Mouse (Mus musculus) liver, adult 2 months (tissue): Measurements from ENCODE around the gene Tnik. TPM values are rescaled to one million over a fixed set of nuclear protein-coding genes. Genes with fewer than 3 reads are reported as not detected.

ENCODE experiments used
- DNase-seq: peaks from one replicate; pipeline ENCODE4 v3.0.0-alpha.2; 2011; ENCODE audit warnings: low read depth, low spot score; ENCODE audit errors: extremely low read depth
- H3K27ac ChIP-seq: fragments of 200-500 bp; replicated peaks from 2 replicates; pipeline ENCODE4 v1.5.1; 2012; ENCODE audit warnings: low read depth, mild to moderate bottlenecking, control low read depth, inconsistent platforms, low read length; ENCODE audit not compliant: insufficient read depth
- H3K27me3 ChIP-seq: fragments of 200-500 bp; 2 replicates; pipeline ENCODE4 v1.6.1; 2012; ENCODE audit warnings: mild to moderate bottlenecking, moderate library complexity, low read length, inconsistent platforms; ENCODE audit not compliant: control insufficient read depth, insufficient read depth
- H3K36me3 ChIP-seq: fragments of 200-500 bp; 2 replicates; pipeline ENCODE4 v1.6.1; 2012; ENCODE audit warnings: low read length, inconsistent platforms; ENCODE audit not compliant: control insufficient read depth, insufficient read depth
- H3K4me1 ChIP-seq: fragments of 200-500 bp; 2 replicates; pipeline ENCODE4 v1.6.1; 2011; ENCODE audit warnings: low read length; ENCODE audit not compliant: control insufficient read depth, insufficient read depth
- H3K4me3 ChIP-seq: fragments of 200-500 bp; 2 replicates; pipeline ENCODE4 v1.5.1; 2011; ENCODE audit warnings: low read depth, mild to moderate bottlenecking, control low read depth, low read length, moderate library complexity; ENCODE audit not compliant: insufficient read depth
- H3K79me2 ChIP-seq: fragments of 200-500 bp; 2 replicates; pipeline ENCODE4 v1.6.1; 2012; ENCODE audit warnings: inconsistent platforms, mild to moderate bottlenecking, low read length, moderate library complexity; ENCODE audit not compliant: control insufficient read depth, insufficient read depth
- H3K9ac ChIP-seq: fragments of 200-500 bp; 2 replicates; pipeline ENCODE4 v1.6.1; 2012; ENCODE audit warnings: low read depth, mild to moderate bottlenecking, control low read depth, inconsistent platforms, low read length
- CTCF ChIP-seq: fragments of 200-500 bp; IDR thresholded peaks from 2 replicates; pipeline ENCODE4 v1.5.1; 2011; ENCODE audit warnings: low read depth, low read length, control low read depth
- POLR2A ChIP-seq: fragments of 200-500 bp; IDR thresholded peaks from 2 replicates; pipeline ENCODE4 v1.6.1; 2011; ENCODE audit warnings: low read length, control low read depth; ENCODE audit not compliant: insufficient read depth; ENCODE audit errors: extremely low read depth
- WGBS: fragments of 180-500 bp; shearing (Covaris S2); methylation state at CpG from one replicate; pipeline ENCODE4 v1.1.7; 2018; 5-methylcytosine and 5-hydroxymethylcytosine counted together
- polyA plus RNA-seq: library from polyadenylated mRNA; depleted of rRNA; stranded (reverse); fragments of >200 nt; gene quantifications from 2 replicates; pipeline ENCODE4 v1.2.3, GENCODE M21; 2012; rRNA removed
- total RNA-seq: library from RNA; depleted of rRNA; stranded (reverse); fragments of >200 nt; gene quantifications from 2 replicates; pipeline ENCODE4 v1.2.3, GENCODE M21; 2014; rRNA removed

The Tnik gene
- total RNA-seq (2.8 and 3.0 TPM in 2 replicates), polyA plus RNA-seq (0.22 and 1.2 TPM in 2 replicates)

DNA sequence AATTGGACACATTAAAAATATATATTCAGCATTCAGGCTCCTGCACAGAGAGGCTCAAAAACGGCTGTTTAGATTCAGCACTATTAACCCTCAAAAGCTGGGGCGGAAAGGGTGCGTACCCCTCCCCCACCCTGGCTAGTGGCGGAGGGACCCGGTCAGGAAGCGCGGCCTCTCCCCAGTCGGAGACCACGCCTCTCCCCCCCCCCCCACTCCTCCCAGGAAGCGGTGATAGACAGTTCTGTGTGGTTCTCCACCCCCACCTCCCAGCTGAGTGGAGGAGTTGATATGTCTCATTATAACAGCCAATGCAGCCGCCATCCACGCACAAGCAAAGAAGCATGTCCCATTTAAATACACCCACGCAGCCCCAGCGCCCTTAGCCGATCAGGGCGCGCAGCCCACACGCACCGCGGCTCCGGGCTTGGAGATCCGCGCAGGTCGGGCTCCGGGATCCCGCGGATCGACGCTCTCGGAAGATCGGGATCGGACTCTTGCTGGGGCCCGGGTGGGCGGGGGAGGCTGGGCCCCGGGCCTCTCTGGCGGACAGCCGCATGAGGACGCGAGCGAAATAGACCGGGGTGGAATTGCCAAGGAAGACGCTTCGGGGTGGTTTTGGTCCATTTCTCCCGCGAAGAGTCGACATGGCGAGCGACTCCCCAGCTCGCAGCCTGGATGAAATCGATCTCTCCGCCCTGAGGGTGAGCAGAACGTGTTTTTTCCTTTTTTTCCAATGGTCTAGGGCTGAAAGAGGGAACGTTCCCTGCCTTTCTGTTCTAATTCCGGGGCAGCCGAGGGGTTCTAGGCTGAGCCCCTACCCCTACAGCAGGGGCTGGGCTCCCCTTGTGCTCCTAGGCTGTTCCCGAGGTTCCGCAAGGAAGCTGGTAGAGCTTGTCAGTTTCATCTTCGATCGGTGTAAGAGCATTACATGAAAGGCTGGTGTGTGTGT lies at the start of gene Tnik:
TSS of gene Tnik (plus strand) at position 213 of the 946 bp plus-strand sequence.
- no peak within 1 kb of the TSS; the same call in 1 of the 2 replicates for H3K27ac ChIP-seq
- H3K4me3 ChIP-seq: peak within 1 kb of the TSS; percentile 95
- no peaks in the 10 kb centered on the region for H3K79me2 ChIP-seq
- no peaks in the 10 kb centered on the region for H3K27me3 ChIP-seq
- H3K36me3 ChIP-seq: no peaks in the 10 kb centered on the region
- under 1% methylated on average over 58 of the region's 59 CpGs for WGBS
- peaks cover 3% of the 10 kb centered on the region for H3K4me1 ChIP-seq
- DNase-seq: peak; percentile 57
- peak within 1 kb of the TSS; percentile 83 for H3K9ac ChIP-seq
- 0 out of 2 replicates have a peak, but pooled peaks have one; percentile 20 for TF ChIP-seq POLR2A
- TF ChIP-seq CTCF: no peak

DNA sequence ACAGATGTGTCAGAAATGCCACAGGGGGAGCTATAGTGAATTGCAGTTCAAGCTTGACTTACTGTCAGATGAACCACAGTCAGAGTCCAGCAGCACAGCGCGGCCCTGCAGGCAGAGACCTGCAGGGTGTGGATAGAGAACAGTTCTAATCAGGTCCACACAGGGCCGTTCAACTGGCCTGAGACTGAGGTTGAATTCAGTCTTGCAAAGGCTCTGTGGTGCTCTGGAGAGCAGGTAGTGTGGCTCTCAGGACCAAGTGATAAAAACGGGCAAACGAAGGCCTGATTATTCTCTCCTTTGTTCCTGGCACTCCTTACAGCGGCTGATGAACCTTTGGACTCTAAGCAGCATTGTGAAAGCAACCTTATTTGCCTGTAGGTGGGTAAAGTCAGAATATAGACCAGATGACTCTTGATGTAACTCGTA lies 48.1 kb upstream of the Tnik start:
- DNase-seq: peak; percentile 70
- no peaks in the 10 kb centered on the region for H3K27me3 ChIP-seq
- 36% methylated on average over 7 of the region's 7 CpGs for WGBS
- no peaks in the 10 kb centered on the region for H3K36me3 ChIP-seq
- H3K9ac ChIP-seq: no peak overlapping the region
- no peak overlapping the region for H3K4me3 ChIP-seq
- no peaks in the 10 kb centered on the region for H3K79me2 ChIP-seq
- H3K4me1 ChIP-seq: no peaks in the 10 kb centered on the region
- peak; percentile 33; the same call in 1 of the 2 replicates for TF ChIP-seq CTCF
- TF ChIP-seq POLR2A: no peak
- no peak overlapping the region for H3K27ac ChIP-seq

DNA sequence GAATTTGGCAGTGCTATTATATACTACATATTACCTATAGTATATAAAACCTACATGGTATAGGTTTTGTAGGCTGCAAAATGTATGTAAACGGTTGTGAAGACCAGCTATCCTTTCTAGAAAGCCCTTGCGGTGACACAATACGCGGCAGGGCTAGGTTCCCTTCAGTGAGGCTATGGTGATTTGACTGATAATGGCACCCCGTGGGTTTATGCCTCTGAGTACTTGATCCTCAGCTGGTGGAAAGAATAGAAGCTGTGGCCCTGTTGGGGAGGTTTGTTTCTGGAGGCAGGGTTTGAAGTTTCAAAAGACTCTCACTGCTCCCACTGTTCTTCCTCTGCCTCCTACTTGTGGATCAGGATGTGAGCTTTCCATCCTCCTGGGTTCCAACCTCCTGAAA lies 46.0 kb upstream of the Tnik start:
- H3K9ac ChIP-seq: no peak overlapping the region
- H3K4me1 ChIP-seq: no peaks in the 10 kb centered on the region
- no peaks in the 10 kb centered on the region for H3K27me3 ChIP-seq
- no peak for TF ChIP-seq POLR2A
- H3K27ac ChIP-seq: no peak overlapping the region
- DNase-seq: no peak
- no peak overlapping the region for H3K4me3 ChIP-seq
- WGBS: 65% methylated on average over 5 of the region's 5 CpGs
- no peaks in the 10 kb centered on the region for H3K36me3 ChIP-seq
- H3K79me2 ChIP-seq: no peaks in the 10 kb centered on the region

DNA sequence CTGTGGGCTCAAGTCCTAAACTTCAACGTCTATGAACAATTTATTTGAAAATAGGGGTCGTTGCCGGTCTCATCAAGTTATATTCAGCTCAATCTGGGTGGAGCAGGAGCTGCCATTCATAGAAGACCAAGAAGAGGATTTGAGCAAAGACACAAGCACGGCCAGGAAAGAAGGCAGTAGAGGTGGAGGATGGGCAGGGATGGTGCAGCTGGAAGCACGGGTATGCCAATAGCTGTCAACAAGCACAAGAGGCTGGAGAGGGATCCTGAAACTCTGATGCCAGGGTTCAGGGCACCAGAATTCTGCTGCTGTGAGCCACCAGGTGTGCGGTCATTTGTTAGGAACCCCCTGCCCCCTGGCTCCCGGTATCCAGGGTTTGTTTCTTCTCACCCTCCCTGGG lies 43.5 kb upstream of the Tnik start:
- Histone ChIP-seq H3K4me1 (no peaks in the 10 kb centered on the region), H3K36me3 (no peaks in the 10 kb centered on the region), H3K27ac (no peak overlapping the region), H3K4me3 (no peak overlapping the region), H3K27me3 (no peaks in the 10 kb centered on the region), H3K9ac (no peak overlapping the region), H3K79me2 (no peaks in the 10 kb centered on the region)
- WGBS: 90% methylated on average over 7 of the region's 7 CpGs
- no peak for DNase-seq
- no peak for TF ChIP-seq CTCF

DNA sequence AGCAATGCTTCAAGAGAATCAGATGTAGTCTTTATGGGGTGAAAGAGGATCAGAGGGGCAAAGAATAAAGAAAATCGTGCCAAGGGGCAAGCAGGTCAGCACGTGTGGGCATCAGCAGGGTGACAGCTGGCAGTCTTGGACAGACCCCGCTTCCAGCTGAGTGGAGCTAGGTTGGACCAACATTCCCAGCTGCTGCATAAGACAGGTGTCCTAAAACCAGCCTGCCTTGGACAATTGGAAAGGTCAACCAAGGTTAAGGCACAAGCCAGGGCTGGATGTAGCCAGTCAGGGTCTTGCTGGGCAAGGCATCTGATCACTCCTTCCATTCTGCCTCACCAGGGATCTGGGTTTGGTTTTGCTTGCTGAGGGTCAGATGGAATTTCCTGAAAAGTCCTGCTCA lies 43.0 kb upstream of the Tnik start:
- Histone ChIP-seq H3K79me2 (no peaks in the 10 kb centered on the region), H3K27ac (no peak overlapping the region), H3K9ac (no peak overlapping the region), H3K27me3 (no peaks in the 10 kb centered on the region), H3K36me3 (no peaks in the 10 kb centered on the region), H3K4me1 (no peaks in the 10 kb centered on the region), H3K4me3 (no peak overlapping the region)
- WGBS: 88% methylated on average over 3 of the region's 3 CpGs
- TF ChIP-seq CTCF (no peak), POLR2A (no peak)
- DNase-seq: no peak
